Mouse (Mus musculus) MEL (cell line): ENCODE measurements at regions not wholly inside any gene's neighbourhood (a gene's known extent, or its start where the extent isn't known, plus 50 kb on each side); places are given as distances from the start of the nearest gene placed in this dataset.

Experiments used
- DNase-seq: peaks from one replicate; pipeline ENCODE4 v3.0.0; 2011; ENCODE audit warnings: low read depth, low spot score
- H3K27ac ChIP-seq: 2 replicates; pipeline ENCODE4 v1.5.1; 2012; ENCODE audit warnings: low read depth, mild to moderate bottlenecking, control low read depth, low read length, moderate library complexity; ENCODE audit not compliant: control insufficient read depth
- H3K27me3 ChIP-seq, 2 experiments: fragments of 150-350 bp in 1 of 2; sonication (generic) in 1 of 2; 2 replicates each; pipeline ENCODE4 v1.6.1; 2012; ENCODE audit warnings: low read length in 2 of 2, mild to moderate bottlenecking in 2 of 2, improper control_type of control experiment in 1 of 2, moderate library complexity in 1 of 2; ENCODE audit not compliant: insufficient read depth in 2 of 2, control insufficient read depth in 1 of 2
- H3K36me3 ChIP-seq, 2 experiments: 2 replicates each; pipeline ENCODE4 v1.6.1; 2012 to 2014; ENCODE audit warnings: low read length in 2 of 2, improper control_type of control experiment in 1 of 2, inconsistent platforms in 1 of 2, mild to moderate bottlenecking in 1 of 2; ENCODE audit not compliant: insufficient read depth in 2 of 2, control insufficient read depth in 1 of 2
- H3K4me1 ChIP-seq, 2 experiments: fragments of 150-350 bp in 1 of 2; sonication (generic) in 1 of 2; 2 replicates each; pipeline ENCODE4 v1.6.1; 2012; ENCODE audit warnings: low read length in 2 of 2, improper control_type of control experiment in 1 of 2, mild to moderate bottlenecking in 1 of 2; ENCODE audit not compliant: insufficient read depth in 2 of 2, control insufficient read depth in 1 of 2
- H3K4me3 ChIP-seq, 2 experiments: fragments of 150-350 bp in 1 of 2; sonication (generic) in 1 of 2; 2 replicates each; pipeline ENCODE4 v1.5.1; 2012; ENCODE audit warnings: low read depth in 2 of 2, low read length in 2 of 2, mild to moderate bottlenecking in 2 of 2, moderate library complexity in 2 of 2, control low read depth in 1 of 2, improper control_type of control experiment in 1 of 2; ENCODE audit not compliant: control insufficient read depth in 1 of 2, insufficient read depth in 1 of 2
- H3K79me2 ChIP-seq: 2 replicates; pipeline ENCODE4 v1.6.1; 2012; ENCODE audit warnings: mild to moderate bottlenecking, low read length, moderate library complexity; ENCODE audit not compliant: control insufficient read depth, poor library complexity, insufficient read depth
- H3K9ac ChIP-seq: 2 replicates; pipeline ENCODE4 v1.6.1; 2012; ENCODE audit warnings: low read depth, mild to moderate bottlenecking, control low read depth, low read length, moderate library complexity; ENCODE audit not compliant: control insufficient read depth, poor library complexity, severe bottlenecking
- H3K9me3 ChIP-seq: fragments of 150-350 bp; sonication (generic); replicated peaks from 2 replicates; pipeline ENCODE4 v1.6.1; 2012; ENCODE audit warnings: mild to moderate bottlenecking, low read length, improper control_type of control experiment, moderate library complexity; ENCODE audit not compliant: insufficient read depth
- CHD1 ChIP-seq: IDR thresholded peaks from 2 replicates; pipeline ENCODE4 v1.6.1; 2012; ENCODE audit warnings: low read depth, mild to moderate bottlenecking, inconsistent platforms, low read length, improper control_type of control experiment
- E2F4 ChIP-seq: IDR thresholded peaks from 2 replicates; pipeline ENCODE4 v1.6.1; 2011; ENCODE audit warnings: low read depth, low read length, improper control_type of control experiment, borderline replicate concordance
- ELF1 ChIP-seq: IDR thresholded peaks from 2 replicates; pipeline ENCODE4 v1.6.1; 2014; ENCODE audit warnings: low read depth, mild to moderate bottlenecking, inconsistent platforms, low read length, improper control_type of control experiment, moderate library complexity
- EP300 ChIP-seq, 2 experiments: IDR thresholded peaks; 2 replicates each; pipeline ENCODE4 v1.6.1; 2011; ENCODE audit warnings: improper control_type of control experiment in 2 of 2, low read length in 2 of 2, low read depth in 1 of 2, mild to moderate bottlenecking in 1 of 2
- ETS1 ChIP-seq: IDR thresholded peaks from 2 replicates; pipeline ENCODE4 v1.6.1; 2012; ENCODE audit warnings: low read depth, mild to moderate bottlenecking, inconsistent platforms, low read length, improper control_type of control experiment, moderate library complexity
- GABPA ChIP-seq: IDR thresholded peaks from 2 replicates; pipeline ENCODE4 v1.6.1; 2012; ENCODE audit warnings: low read depth, mild to moderate bottlenecking, inconsistent platforms, low read length, improper control_type of control experiment, moderate library complexity
- GATA1 ChIP-seq: IDR thresholded peaks from 2 replicates; pipeline ENCODE4 v1.6.1; 2011; ENCODE audit warnings: low read depth, low read length, improper control_type of control experiment
- JUND ChIP-seq: IDR thresholded peaks from 2 replicates; pipeline ENCODE4 v1.6.1; 2011; ENCODE audit warnings: low read depth, mild to moderate bottlenecking, improper control_type of control experiment, low read length
- KAT2A ChIP-seq: conservative IDR thresholded peaks from 2 replicates; pipeline ENCODE4 v1.6.1; 2012; ENCODE audit warnings: low read depth, low read length, improper control_type of control experiment, inconsistent platforms
- MAFK ChIP-seq: IDR thresholded peaks from 2 replicates; pipeline ENCODE4 v1.6.1; 2011; ENCODE audit warnings: low read depth, mild to moderate bottlenecking, low read length, improper control_type of control experiment, borderline replicate concordance
- MAZ ChIP-seq: IDR thresholded peaks from 2 replicates; pipeline ENCODE4 v1.6.1; 2012; ENCODE audit warnings: low read depth, mild to moderate bottlenecking, inconsistent platforms, low read length, improper control_type of control experiment
- MEF2A ChIP-seq: IDR thresholded peaks from 2 replicates; pipeline ENCODE4 v1.6.1; 2014; ENCODE audit warnings: low read depth, mild to moderate bottlenecking, inconsistent platforms, low read length, improper control_type of control experiment; ENCODE audit not compliant: poor library complexity, insufficient replicate concordance, severe bottlenecking; ENCODE audit errors: extremely low read depth
- MYC ChIP-seq: IDR thresholded peaks from 2 replicates; pipeline ENCODE4 v1.6.1; 2011; ENCODE audit warnings: low read depth, mild to moderate bottlenecking, low read length, improper control_type of control experiment, moderate library complexity
- NELFE ChIP-seq: IDR thresholded peaks from 2 replicates; pipeline ENCODE4 v1.6.1; 2011; ENCODE audit warnings: low read depth, low read length, improper control_type of control experiment
- NRF1 ChIP-seq: IDR thresholded peaks from 2 replicates; pipeline ENCODE4 v1.6.1; 2014; ENCODE audit warnings: low read depth, mild to moderate bottlenecking, inconsistent platforms, low read length, improper control_type of control experiment, moderate library complexity; ENCODE audit not compliant: poor library complexity, insufficient read depth, severe bottlenecking
- POLR2A ChIP-seq, 2 experiments: IDR thresholded peaks; 2 replicates each; pipeline ENCODE4 v1.6.1; 2011 to 2012; ENCODE audit warnings: low read length in 2 of 2, mild to moderate bottlenecking in 2 of 2, control low read depth in 1 of 2, improper control_type of control experiment in 1 of 2, low read depth in 1 of 2, moderate library complexity in 1 of 2; ENCODE audit not compliant: control insufficient read depth in 1 of 2, insufficient read depth in 1 of 2, poor library complexity in 1 of 2
- POLR2AphosphoS2 ChIP-seq: IDR thresholded peaks from 2 replicates; pipeline ENCODE4 v1.6.1; 2011; ENCODE audit warnings: low read length, improper control_type of control experiment
- RAD21 ChIP-seq: IDR thresholded peaks from 2 replicates; pipeline ENCODE4 v1.6.1; 2011; ENCODE audit warnings: mild to moderate bottlenecking, low read depth, low read length, improper control_type of control experiment
- RCOR1 ChIP-seq: IDR thresholded peaks from 2 replicates; pipeline ENCODE4 v1.6.1; 2012; ENCODE audit warnings: low read depth, mild to moderate bottlenecking, inconsistent platforms, low read length, improper control_type of control experiment
- SIN3A ChIP-seq: IDR thresholded peaks from 2 replicates; pipeline ENCODE4 v1.6.1; 2012; ENCODE audit warnings: low read length, improper control_type of control experiment, inconsistent platforms
- TBP ChIP-seq: IDR thresholded peaks from 2 replicates; pipeline ENCODE4 v1.8.0; 2011; ENCODE audit warnings: low read depth, low read length, improper control_type of control experiment
- TCF12 ChIP-seq: IDR thresholded peaks from 2 replicates; pipeline ENCODE4 v1.6.1; 2014; ENCODE audit warnings: low read depth, mild to moderate bottlenecking, inconsistent platforms, low read length, improper control_type of control experiment, moderate library complexity
- USF1 ChIP-seq: IDR thresholded peaks from 2 replicates; pipeline ENCODE4 v1.6.1; 2014; ENCODE audit warnings: low read depth, mild to moderate bottlenecking, inconsistent platforms, low read length, improper control_type of control experiment, moderate library complexity
- ZKSCAN1 ChIP-seq: IDR thresholded peaks from 2 replicates; pipeline ENCODE4 v1.6.1; 2012; ENCODE audit warnings: low read depth, mild to moderate bottlenecking, inconsistent platforms, low read length, improper control_type of control experiment, moderate library complexity
- ZMIZ1 ChIP-seq: IDR thresholded peaks from 2 replicates; pipeline ENCODE4 v1.6.1; 2012; ENCODE audit warnings: low read depth, mild to moderate bottlenecking, inconsistent platforms, low read length, improper control_type of control experiment, moderate library complexity
- ZNF384 ChIP-seq: IDR thresholded peaks from 2 replicates; pipeline ENCODE4 v1.6.1; 2012; ENCODE audit warnings: low read depth, mild to moderate bottlenecking, inconsistent platforms, low read length, improper control_type of control experiment

DNA sequence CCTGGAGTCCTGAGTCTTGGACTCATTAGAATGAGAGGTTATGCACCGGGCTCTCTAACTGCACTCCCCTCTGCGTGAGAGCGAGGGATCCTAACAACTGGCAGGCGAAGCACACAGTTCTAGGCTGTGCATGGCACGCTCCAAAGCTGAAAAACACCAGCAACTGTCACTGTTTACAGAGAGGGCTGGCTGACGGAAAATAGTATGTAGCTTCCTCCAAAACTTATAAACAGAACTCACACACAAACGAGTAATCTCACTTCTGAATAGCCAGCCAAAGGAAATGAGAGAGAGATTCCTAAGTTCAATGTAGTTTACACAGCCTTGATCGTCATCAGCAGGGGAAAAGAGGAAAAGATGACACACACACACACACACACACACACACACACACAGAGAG is 266.6 kb downstream of the Uaca start:
- H3K79me2 ChIP-seq, result no peaks in the 10 kb centered on the region
- DNase-seq, result no peak
- peaks cover 0 to 14% of the 10 kb centered on the region in 2 experiments; a peak in 2 of 4 replicates for H3K36me3 ChIP-seq
- H3K9ac ChIP-seq, result no peak overlapping the region
- peaks cover 2 to 30% of the 10 kb centered on the region in 2 experiments; a peak in 2 of 4 replicates for H3K4me1 ChIP-seq
- H3K27me3 ChIP-seq, result no peaks in the 10 kb centered on the region
- H3K9me3 ChIP-seq, result no peaks in the 10 kb centered on the region
- H3K27ac ChIP-seq, result no peak overlapping the region
- no peak for TF ChIP-seq ZNF384
- TF ChIP-seq USF1, result no peak
- TF ChIP-seq ZMIZ1, result no peak
- no peak for TF ChIP-seq RAD21
- TF ChIP-seq TCF12, result no peak
- TF ChIP-seq MEF2A, result no peak
- TF ChIP-seq RCOR1, result no peak
- TF ChIP-seq CHD1, result no peak
- no peak for TF ChIP-seq KAT2A
- TF ChIP-seq GABPA, result no peak
- no peak for TF ChIP-seq MAZ
- TF ChIP-seq EP300 (IDR thresholded peaks at IDR 0.05; ENCODE audit: low read depth in 1 of 2, low read length in 2 of 2), result no peak
- no peak for TF ChIP-seq SIN3A
- TF ChIP-seq MAFK, result no peak
- no peak for TF ChIP-seq MYC
- TF ChIP-seq ELF1, result no peak
- no peak for TF ChIP-seq NRF1
- TF ChIP-seq JUND, result no peak
- no peak for TF ChIP-seq ZKSCAN1
- TF ChIP-seq POLR2AphosphoS2, result no peak
- no peak overlapping the region for H3K4me3 ChIP-seq

DNA sequence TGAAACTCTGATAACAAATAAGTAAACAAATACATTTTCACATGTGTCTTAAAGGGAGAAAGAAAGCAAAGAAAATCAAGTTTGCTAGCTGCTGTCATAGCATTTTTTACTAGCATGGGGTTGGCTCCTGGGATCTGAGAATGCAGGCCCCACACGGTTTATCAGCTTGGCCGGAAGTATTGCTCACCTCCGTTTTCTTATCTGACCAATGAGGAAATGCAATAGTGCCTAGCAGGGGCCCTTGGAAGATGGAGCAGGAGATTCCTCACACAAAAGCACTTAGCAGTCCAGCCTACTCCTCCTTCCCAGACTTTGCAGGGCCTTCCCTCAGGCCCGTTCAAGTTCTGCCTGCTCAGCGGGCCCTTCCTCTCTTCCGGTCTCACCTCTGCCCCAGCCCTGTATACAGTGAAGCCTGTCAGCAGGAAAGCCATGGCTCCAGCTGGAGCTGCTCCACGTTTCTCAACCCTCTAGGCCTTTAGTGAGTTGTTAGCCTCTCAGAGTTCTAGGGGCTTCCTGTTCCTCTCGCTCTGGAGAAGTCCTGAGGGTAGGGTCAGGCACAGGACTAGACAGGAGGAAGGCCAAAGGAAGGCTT is 270.5 kb downstream of the Uaca start:
- H3K4me1 ChIP-seq, result peaks cover 2 to 16% of the 10 kb centered on the region in 2 experiments; a peak in 2 of 4 replicates
- H3K79me2 ChIP-seq, result no peaks in the 10 kb centered on the region
- no peaks in the 10 kb centered on the region for H3K9me3 ChIP-seq
- peak; percentile 71 for DNase-seq
- H3K27ac ChIP-seq, result peak overlapping the region; percentile 77
- H3K4me3 ChIP-seq, result no peak overlapping the region
- peak overlapping the region; percentile 26; the same call in 1 of the 2 replicates for H3K9ac ChIP-seq
- H3K27me3 ChIP-seq, result no peaks in the 10 kb centered on the region
- peaks cover 0 to 9% of the 10 kb centered on the region in 2 experiments; a peak in 2 of 4 replicates for H3K36me3 ChIP-seq
- peak; percentile 23; the same call in 1 of the 2 replicates for TF ChIP-seq ELF1
- no peak for TF ChIP-seq MEF2A
- TF ChIP-seq GABPA, result no peak
- TF ChIP-seq MYC, result 0 out of 2 replicates have a peak, but pooled peaks have one; percentile 25
- 0 out of 2 replicates have a peak, but pooled peaks have one; percentile 23 for TF ChIP-seq TBP
- TF ChIP-seq POLR2A (IDR thresholded peaks at IDR 0.05; ENCODE audit: control insufficient read depth in 1 of 2, insufficient read depth in 1 of 2, low read depth in 1 of 2, low read length in 2 of 2, poor library complexity in 1 of 2), result peak in 1 of 2 experiments; percentile 34; a peak in 1 of 4 replicates
- no peak for TF ChIP-seq E2F4
- no peak for TF ChIP-seq MAZ
- TF ChIP-seq NELFE, result peak; percentile 25; the same call in 1 of the 2 replicates
- peak; percentile 44; the same call in 1 of the 2 replicates for TF ChIP-seq TCF12
- peak; percentile 76 for TF ChIP-seq EP300 (IDR thresholded peaks at IDR 0.05; ENCODE audit: low read depth in 1 of 2, low read length in 2 of 2)
- peak; percentile 63 for TF ChIP-seq ETS1
- peak; percentile 79 for TF ChIP-seq GATA1
